Mouse (Mus musculus): ENCODE data around the gene Nudt14. TPM values are rescaled to one million over a fixed set of nuclear protein-coding genes. Genes with fewer than 3 reads are reported as not detected.

The Nudt14 gene
- polyA plus RNA-seq, 1 experiment from 2014 or later: 66.4 TPM

- Histone ChIP-seq H3K4me1 (peaks cover 48% of the 10 kb centered on the region), H3K9me3 (replicated peaks) (no peaks in the 10 kb centered on the region), H3K4me3 (no peak overlapping the region), H3K27ac (replicated peaks) (peak overlapping the region; percentile 68), H3K36me3 (peaks cover 4% of the 10 kb centered on the region; the same call in 1 of the 2 replicates), H3K27me3 (ENCODE audit: low read depth, poor library complexity, severe bottlenecking) (peaks cover 25% of the 10 kb centered on the region)
- DNase-seq (ENCODE audit: low spot score): no peak
- WGBS: 88% methylated on average over 12 of the region's 12 CpGs
Measured at GRCm38 (mm10) chr12:112921518-112921917, 20.4 kb downstream of the Nudt14 start.

DNA sequence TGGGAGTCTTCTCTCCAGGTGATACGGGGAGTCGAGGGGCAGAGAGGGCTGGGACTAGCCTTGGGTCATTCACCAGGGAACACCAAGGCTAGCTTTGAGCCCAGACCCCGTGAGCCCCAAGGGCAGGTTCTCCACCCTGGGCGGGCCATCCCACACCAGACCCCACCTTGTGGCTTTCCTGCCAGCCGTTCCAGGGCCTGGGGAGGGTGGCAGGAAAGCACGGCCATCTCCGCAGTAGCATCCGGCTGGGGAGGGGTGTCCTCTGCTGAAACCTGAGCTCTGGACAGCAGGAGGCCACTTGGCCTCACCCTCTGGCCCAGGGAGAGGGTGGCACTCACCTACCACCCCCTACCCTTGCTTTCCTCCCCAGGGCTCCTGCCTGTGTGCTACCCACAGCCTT lies 24.0 kb downstream of the Nudt14 start:
- Histone ChIP-seq H3K4me3 (no peak overlapping the region), H3K4me1 (peaks cover 26% of the 10 kb centered on the region), H3K9me3 (replicated peaks) (no peaks in the 10 kb centered on the region), H3K27me3 (ENCODE audit: low read depth, poor library complexity, severe bottlenecking) (no peaks in the 10 kb centered on the region), H3K27ac (replicated peaks) (no peak overlapping the region), H3K36me3 (peaks cover 26% of the 10 kb centered on the region)
- no peak for DNase-seq (ENCODE audit: low spot score)
- 57% methylated on average over 8 of the region's 8 CpGs for WGBS

GRCm38 (mm10) chr12:112917486-112917885 lies 24.4 kb downstream of the Nudt14 start:
- H3K4me1 ChIP-seq: peaks cover 21% of the 10 kb centered on the region
- 85% methylated on average over 11 of the region's 11 CpGs for WGBS
- DNase-seq (ENCODE audit: low spot score): no peak
- H3K27ac ChIP-seq (replicated peaks): 0 out of 2 replicates have a peak overlapping the region, but pooled peaks have one; percentile 6
- no peaks in the 10 kb centered on the region for H3K9me3 ChIP-seq (replicated peaks)
- no peak overlapping the region for H3K4me3 ChIP-seq
- peaks cover 30% of the 10 kb centered on the region for H3K36me3 ChIP-seq
- H3K27me3 ChIP-seq (ENCODE audit: low read depth, poor library complexity, severe bottlenecking): no peaks in the 10 kb centered on the region

DNA sequence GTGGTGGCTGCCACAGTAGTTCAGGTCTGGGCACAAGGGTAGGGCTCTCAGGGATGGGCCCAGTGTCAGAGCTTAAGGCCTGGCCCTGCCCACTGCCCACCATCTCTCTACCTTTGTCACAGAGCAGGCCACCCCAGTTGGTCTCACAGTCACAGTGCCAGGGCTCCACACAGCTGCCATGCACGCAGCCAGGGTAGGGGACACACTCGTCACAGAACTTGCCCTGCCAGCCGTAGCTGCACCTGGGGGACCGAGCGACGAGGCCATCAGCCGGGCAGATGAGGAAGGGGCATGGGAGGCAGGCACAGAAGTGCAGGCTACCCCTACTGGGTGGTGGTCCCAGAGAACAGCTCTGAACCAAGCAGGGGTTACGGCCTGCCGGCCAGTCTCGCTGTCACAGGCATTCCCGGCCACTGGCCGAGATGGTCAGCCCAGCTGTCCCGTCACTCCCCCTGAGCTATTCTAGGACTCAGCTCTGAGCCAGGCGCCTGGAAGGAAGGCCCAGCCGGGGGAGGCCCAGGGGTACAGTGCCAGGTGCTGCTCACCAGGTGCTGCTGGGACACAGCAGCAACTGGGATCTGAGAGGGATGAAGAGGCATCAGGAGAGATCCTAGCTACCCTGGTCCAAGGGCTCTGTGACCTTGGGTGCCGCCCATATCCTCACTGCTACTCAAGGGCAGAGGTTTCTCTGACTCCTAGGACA lies 25.1 kb downstream of the Nudt14 start:
- DNase-seq (ENCODE audit: low spot score): no peak
- no peaks in the 10 kb centered on the region for H3K9me3 ChIP-seq (replicated peaks)
- no peaks in the 10 kb centered on the region for H3K27me3 ChIP-seq (ENCODE audit: low read depth, poor library complexity, severe bottlenecking)
- H3K4me1 ChIP-seq: peaks cover 15% of the 10 kb centered on the region
- no peak overlapping the region for H3K4me3 ChIP-seq
- 90% methylated on average over 16 of the region's 16 CpGs for WGBS
- peak overlapping the region; percentile 6; the same call in 1 of the 2 replicates for H3K27ac ChIP-seq (replicated peaks)
- peaks cover 36% of the 10 kb centered on the region for H3K36me3 ChIP-seq

DNA sequence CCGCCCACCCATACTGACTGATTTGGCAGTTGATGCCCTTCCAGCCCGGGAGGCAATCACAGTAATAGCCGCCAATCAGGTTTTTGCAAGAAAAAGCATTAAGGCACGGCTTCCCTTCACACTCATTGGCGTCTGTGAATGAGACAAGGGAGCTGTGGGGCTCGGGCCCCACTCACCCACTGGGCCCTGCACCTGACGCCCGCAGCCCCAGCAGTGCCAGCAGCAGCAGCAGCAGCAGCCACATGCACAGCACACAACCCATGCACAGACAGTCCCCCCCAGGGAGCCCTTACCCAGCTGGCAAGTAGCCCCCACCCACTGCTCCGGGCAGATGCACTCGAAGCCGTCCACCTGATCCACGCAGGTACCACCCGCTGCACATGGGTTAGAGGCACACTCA lies 26.3 kb downstream of the Nudt14 start:
- Histone ChIP-seq H3K36me3 (peaks cover 45% of the 10 kb centered on the region), H3K27ac (replicated peaks) (no peak overlapping the region), H3K4me1 (peaks cover 2% of the 10 kb centered on the region; the same call in 1 of the 2 replicates), H3K27me3 (ENCODE audit: low read depth, poor library complexity, severe bottlenecking) (no peaks in the 10 kb centered on the region), H3K9me3 (replicated peaks) (no peaks in the 10 kb centered on the region), H3K4me3 (no peak overlapping the region)
- DNase-seq (ENCODE audit: low spot score): no peak
- 90% methylated on average over 13 of the region's 13 CpGs for WGBS

DNA sequence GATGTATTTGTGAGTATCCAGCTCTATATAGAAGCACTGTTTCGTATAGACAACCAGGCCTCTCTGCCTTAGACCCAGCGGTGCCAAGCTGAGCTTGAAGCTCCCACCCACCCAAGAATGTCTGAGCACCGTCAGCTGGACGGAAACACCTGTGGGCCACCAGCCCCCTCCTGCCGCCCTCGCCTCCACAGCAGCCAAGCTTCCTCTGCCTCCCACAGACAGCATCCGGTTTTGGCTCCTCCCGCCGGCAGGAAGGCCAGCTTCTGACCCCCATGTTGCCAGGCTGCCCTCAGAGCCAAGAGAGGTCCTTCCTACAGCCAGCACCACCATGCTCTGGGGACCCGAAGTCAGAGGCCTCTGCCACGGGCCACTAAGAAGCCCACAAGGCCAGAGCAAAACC lies 27.4 kb downstream of the Nudt14 start:
- H3K27me3 ChIP-seq (ENCODE audit: low read depth, poor library complexity, severe bottlenecking): no peaks in the 10 kb centered on the region
- H3K9me3 ChIP-seq (replicated peaks): no peaks in the 10 kb centered on the region
- 88% methylated on average over 11 of the region's 11 CpGs for WGBS
- no peaks in the 10 kb centered on the region for H3K4me1 ChIP-seq
- H3K4me3 ChIP-seq: no peak overlapping the region
- DNase-seq (ENCODE audit: low spot score): no peak
- H3K27ac ChIP-seq (replicated peaks): no peak overlapping the region
- H3K36me3 ChIP-seq: peaks cover 56% of the 10 kb centered on the region

GRCm38 (mm10) chr12:112912951-112913745 lies 28.8 kb downstream of the Nudt14 start:
- no peak for DNase-seq (ENCODE audit: low spot score)
- Histone ChIP-seq H3K27ac (replicated peaks) (no peak overlapping the region), H3K4me1 (no peaks in the 10 kb centered on the region), H3K27me3 (ENCODE audit: low read depth, poor library complexity, severe bottlenecking) (no peaks in the 10 kb centered on the region), H3K9me3 (replicated peaks) (no peaks in the 10 kb centered on the region), H3K4me3 (no peak overlapping the region), H3K36me3 (peaks cover 68% of the 10 kb centered on the region)
- 92% methylated on average over 28 of the region's 28 CpGs for WGBS

DNA sequence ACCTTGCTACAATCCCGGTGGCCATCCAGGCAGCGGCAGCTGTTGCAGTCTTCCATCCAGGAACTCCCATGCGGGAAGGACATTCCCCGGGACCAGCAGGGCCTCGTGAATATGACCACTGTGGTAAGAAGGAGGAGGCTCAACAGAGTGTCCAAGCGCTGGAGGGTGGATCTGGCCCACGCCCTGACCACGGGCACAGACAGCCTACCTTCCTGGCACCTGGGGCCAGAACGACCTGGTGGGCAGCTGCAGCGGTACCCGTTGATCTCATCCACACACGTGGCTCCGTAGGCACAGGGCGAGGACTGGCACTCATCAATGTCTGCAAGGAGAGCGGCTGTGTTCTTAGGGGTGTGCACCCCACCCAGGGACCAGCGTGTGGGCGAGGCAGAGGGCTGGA lies 30.2 kb downstream of the Nudt14 start:
- no peak for DNase-seq (ENCODE audit: low spot score)
- H3K27ac ChIP-seq (replicated peaks): no peak overlapping the region
- no peaks in the 10 kb centered on the region for H3K9me3 ChIP-seq (replicated peaks)
- no peaks in the 10 kb centered on the region for H3K4me1 ChIP-seq
- no peaks in the 10 kb centered on the region for H3K27me3 ChIP-seq (ENCODE audit: low read depth, poor library complexity, severe bottlenecking)
- WGBS: 93% methylated on average over 17 of the region's 17 CpGs
- H3K36me3 ChIP-seq: peaks cover 69% of the 10 kb centered on the region
- H3K4me3 ChIP-seq: no peak overlapping the region

- H3K27ac ChIP-seq (replicated peaks): no peak overlapping the region
- no peak for DNase-seq (ENCODE audit: low spot score)
- no peaks in the 10 kb centered on the region for H3K4me1 ChIP-seq
- no peaks in the 10 kb centered on the region for H3K27me3 ChIP-seq (ENCODE audit: low read depth, poor library complexity, severe bottlenecking)
- WGBS: 94% methylated on average over 22 of the region's 22 CpGs
- peaks cover 58% of the 10 kb centered on the region for H3K36me3 ChIP-seq
- no peaks in the 10 kb centered on the region for H3K9me3 ChIP-seq (replicated peaks)
- no peak overlapping the region for H3K4me3 ChIP-seq
Measured at GRCm38 (mm10) chr12:112908991-112909390, 32.9 kb downstream of the Nudt14 start.

GRCm38 (mm10) chr12:112905001-112905400 lies 36.9 kb downstream of the Nudt14 start:
- Histone ChIP-seq H3K4me1 (no peaks in the 10 kb centered on the region), H3K9me3 (replicated peaks) (no peaks in the 10 kb centered on the region), H3K27ac (replicated peaks) (no peak overlapping the region), H3K27me3 (ENCODE audit: low read depth, poor library complexity, severe bottlenecking) (no peaks in the 10 kb centered on the region), H3K36me3 (peaks cover 22% of the 10 kb centered on the region), H3K4me3 (no peak overlapping the region)
- DNase-seq (ENCODE audit: low spot score): no peak
- 93% methylated on average over 5 of the region's 5 CpGs for WGBS

- Histone ChIP-seq H3K9me3 (replicated peaks) (no peaks in the 10 kb centered on the region), H3K4me1 (no peaks in the 10 kb centered on the region), H3K27ac (replicated peaks) (no peak overlapping the region), H3K36me3 (peaks cover 11% of the 10 kb centered on the region), H3K4me3 (no peak overlapping the region), H3K27me3 (ENCODE audit: low read depth, poor library complexity, severe bottlenecking) (no peaks in the 10 kb centered on the region)
- WGBS: 83% methylated on average over 8 of the region's 8 CpGs
- no peak for DNase-seq (ENCODE audit: low spot score)
Measured at GRCm38 (mm10) chr12:112903941-112904340, 38.0 kb downstream of the Nudt14 start.

- H3K27ac ChIP-seq (replicated peaks): no peak overlapping the region
- no peaks in the 10 kb centered on the region for H3K27me3 ChIP-seq (ENCODE audit: low read depth, poor library complexity, severe bottlenecking)
- H3K4me3 ChIP-seq: no peak overlapping the region
- no peaks in the 10 kb centered on the region for H3K36me3 ChIP-seq
- no peak for DNase-seq (ENCODE audit: low spot score)
- 85% methylated on average over 9 of the region's 9 CpGs for WGBS
- no peaks in the 10 kb centered on the region for H3K9me3 ChIP-seq (replicated peaks)
- H3K4me1 ChIP-seq: peaks cover 13% of the 10 kb centered on the region
Measured at GRCm38 (mm10) chr12:112900641-112901040, 41.3 kb downstream of the Nudt14 start.

DNA sequence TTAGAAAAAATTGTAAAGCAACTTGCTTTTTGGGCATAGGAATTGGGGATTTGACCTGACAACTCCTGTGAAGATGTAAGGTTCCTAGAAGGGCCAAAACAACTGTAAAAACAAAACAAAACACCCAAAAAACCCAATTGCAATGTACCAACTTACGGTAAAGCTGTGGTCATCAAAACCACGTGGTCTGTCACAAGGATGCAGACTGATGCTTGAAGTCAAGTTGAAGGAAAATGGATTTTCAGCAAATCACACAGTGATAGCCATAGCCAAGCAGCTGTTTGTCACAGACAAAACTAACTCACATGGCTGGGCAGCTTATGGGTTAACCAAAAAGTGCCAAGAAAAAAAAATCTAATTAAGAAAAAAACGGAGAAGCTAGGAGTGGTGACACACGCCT lies 43.0 kb downstream of the Nudt14 start:
- 80% methylated on average over 4 of the region's 4 CpGs for WGBS

More for the DNA sequence above, 43.0 kb downstream of the Nudt14 start:
- DNase-seq (ENCODE audit: low spot score): no peak
- Histone ChIP-seq H3K4me1 (peaks cover 17% of the 10 kb centered on the region), H3K9me3 (replicated peaks) (no peaks in the 10 kb centered on the region), H3K4me3 (no peak overlapping the region), H3K27ac (replicated peaks) (no peak overlapping the region), H3K36me3 (no peaks in the 10 kb centered on the region), H3K27me3 (ENCODE audit: low read depth, poor library complexity, severe bottlenecking) (no peaks in the 10 kb centered on the region)

Data from midbrain, embryonic 10.5 days (tissue).